Mouse (Mus musculus) lung, embryonic 14.5 days (tissue): Measurements from ENCODE around the gene Cyp2ab1. TPM values are rescaled to one million over a fixed set of nuclear protein-coding genes. Genes with fewer than 3 reads are reported as not detected.
"Not testable (repeated sequence)": the region's sequence is repeated elsewhere in the genome, so short reads cannot be mapped to it uniquely, and the experiment has no call there.

Experiments
- ATAC-seq: fragments of 200-750 bp; cut with Nextera tagmentation; 2 replicates; pipeline ENCODE4 v1.8.0; 2017; ENCODE audit warnings: mild to moderate bottlenecking, moderate TSS enrichment, moderate library complexity; ENCODE audit not compliant: insufficient read depth
- DNase-seq: peaks from one replicate; pipeline ENCODE4 v3.0.0-alpha.2; 2015
- H3K27ac ChIP-seq: fragments of 300-500 bp; sonication (generic); 2 replicates; pipeline ENCODE4 v1.5.1; 2014; ENCODE audit warnings: low read depth, mild to moderate bottlenecking, moderate library complexity
- H3K27me3 ChIP-seq: fragments of 300-500 bp; sonication (generic); 2 replicates; pipeline ENCODE4 v1.6.1; 2014; ENCODE audit warnings: low read length, control low read depth; ENCODE audit not compliant: insufficient read depth
- H3K36me3 ChIP-seq: fragments of 300-500 bp; sonication (generic); 2 replicates; pipeline ENCODE4 v1.6.1; 2014; ENCODE audit warnings: control low read depth; ENCODE audit not compliant: insufficient read depth
- H3K4me1 ChIP-seq: fragments of 300-500 bp; sonication (generic); 2 replicates; pipeline ENCODE4 v1.6.1; 2014; ENCODE audit warnings: antibody characterized with exemption, control low read depth; ENCODE audit not compliant: insufficient read depth
- H3K4me2 ChIP-seq: fragments of 300-500 bp; sonication (generic); 2 replicates; pipeline ENCODE4 v1.6.1; 2014; ENCODE audit warnings: mild to moderate bottlenecking
- H3K4me3 ChIP-seq: fragments of 300-500 bp; sonication (generic); 2 replicates; pipeline ENCODE4 v1.5.1; 2014; ENCODE audit warnings: low read depth, low read length
- H3K9ac ChIP-seq: fragments of 300-500 bp; sonication (generic); 2 replicates; pipeline ENCODE4 v1.6.1; 2014
- H3K9me3 ChIP-seq: fragments of 300-500 bp; sonication (generic); 2 replicates; pipeline ENCODE4 v1.6.1; 2016; ENCODE audit warnings: low read depth, low read length, control low read depth
- CTCF ChIP-seq: IDR thresholded peaks from 2 replicates; pipeline ENCODE4 v1.5.1; 2016; ENCODE audit warnings: antibody characterized with exemption, low read depth
- WGBS: fragments of 180-500 bp; shearing (Covaris S2); extraction: QIAGEN DNeasy Blood & Tissue Kit; methylation state at CpG from one replicate; pipeline ENCODE4 v1.1.7; 2014; 5-methylcytosine and 5-hydroxymethylcytosine counted together
- polyA plus RNA-seq: library from polyadenylated mRNA; unstranded; fragments of >200 nt; fragmentation: Nextera tagmentation; extraction: Ambion mirVana; gene quantifications from 2 replicates; pipeline ENCODE4 v1.2.1, GENCODE M21; 2014

Gene Cyp2ab1
- not detected in 2 replicates for polyA plus RNA-seq

GRCm38 (mm10) chr16:20325286-20325685 lies at the start of gene Cyp2ab1:
Gene Cyp2ab1 (minus strand): TSS chr16:20325404.
- no peak for ATAC-seq
- H3K9ac ChIP-seq = no peak within 1 kb of the TSS
- no peaks in the 10 kb centered on the region for H3K27me3 ChIP-seq
- no peak within 1 kb of the TSS for H3K4me2 ChIP-seq
- H3K9me3 ChIP-seq = no peaks in the 10 kb centered on the region
- DNase-seq = no peak
- no peak within 1 kb of the TSS for H3K27ac ChIP-seq
- H3K4me1 ChIP-seq = no peaks in the 10 kb centered on the region
- H3K36me3 ChIP-seq = 0 out of 2 replicates have a peak, but pooled peaks cover 8% of the 10 kb centered on the region
- no peak for TF ChIP-seq CTCF
- H3K4me3 ChIP-seq = no peak within 1 kb of the TSS
- WGBS = 59% methylated on average over 5 of the region's 5 CpGs

- DNase-seq = no peak
- ATAC-seq = no peak
- TF ChIP-seq CTCF = no peak
- Histone ChIP-seq H3K36me3 (peaks cover 65% of the 10 kb centered on the region), H3K4me3 (no peak overlapping the region), H3K27me3 (no peaks in the 10 kb centered on the region), H3K9ac (no peak overlapping the region), H3K9me3 (no peaks in the 10 kb centered on the region), H3K4me1 (no peaks in the 10 kb centered on the region), H3K4me2 (no peak overlapping the region), H3K27ac (no peak overlapping the region)
- WGBS = 56% methylated on average over 4 of the region's 4 CpGs
Measured at GRCm38 (mm10) chr16:20371731-20372130, 46.5 kb upstream of the Cyp2ab1 start.

- no peaks in the 10 kb centered on the region for H3K4me1 ChIP-seq
- peaks cover 71% of the 10 kb centered on the region for H3K36me3 ChIP-seq
- no peak for DNase-seq
- no peaks in the 10 kb centered on the region for H3K27me3 ChIP-seq
- H3K9me3 ChIP-seq = no peaks in the 10 kb centered on the region
- 85% methylated on average over 9 of the region's 9 CpGs for WGBS
- no peak overlapping the region for H3K27ac ChIP-seq
- H3K9ac ChIP-seq = no peak overlapping the region
- H3K4me2 ChIP-seq = no peak overlapping the region
- H3K4me3 ChIP-seq = no peak overlapping the region
- TF ChIP-seq CTCF = no peak
- ATAC-seq = no peak
Measured at GRCm38 (mm10) chr16:20368221-20368620, 43.0 kb upstream of the Cyp2ab1 start.

- Histone ChIP-seq H3K36me3 (peaks cover 78% of the 10 kb centered on the region), H3K4me3 (no peak overlapping the region), H3K27me3 (no peaks in the 10 kb centered on the region), H3K4me1 (no peaks in the 10 kb centered on the region), H3K27ac (no peak overlapping the region), H3K4me2 (no peak overlapping the region), H3K9ac (no peak overlapping the region), H3K9me3 (no peaks in the 10 kb centered on the region)
- DNase-seq (no peak), ATAC-seq (no peak)
- 90% methylated on average over 11 of the region's 11 CpGs for WGBS
- TF ChIP-seq CTCF = no peak
Measured at GRCm38 (mm10) chr16:20362121-20362520, 36.9 kb upstream of the Cyp2ab1 start.

- H3K9ac ChIP-seq, H3K27me3 ChIP-seq, H3K4me1 ChIP-seq, H3K4me2 ChIP-seq, DNase-seq, H3K9me3 ChIP-seq, ATAC-seq, H3K27ac ChIP-seq, H3K4me3 ChIP-seq: not testable (repeated sequence)
- WGBS = 93% methylated on average over 3 of the region's 3 CpGs
- H3K36me3 ChIP-seq = peaks cover 77% of the 10 kb centered on the region
Measured at GRCm38 (mm10) chr16:20361496-20361895, 36.3 kb upstream of the Cyp2ab1 start.

- H3K4me1 ChIP-seq = no peaks in the 10 kb centered on the region
- peaks cover 79% of the 10 kb centered on the region for H3K36me3 ChIP-seq
- no peak overlapping the region for H3K27ac ChIP-seq
- H3K27me3 ChIP-seq = no peaks in the 10 kb centered on the region
- no peak overlapping the region for H3K4me3 ChIP-seq
- no peak overlapping the region for H3K4me2 ChIP-seq
- 86% methylated on average over 9 of the region's 9 CpGs for WGBS
- no peak for ATAC-seq
- H3K9me3 ChIP-seq = no peaks in the 10 kb centered on the region
- DNase-seq = no peak
- no peak for TF ChIP-seq CTCF
- no peak overlapping the region for H3K9ac ChIP-seq
Measured at GRCm38 (mm10) chr16:20359643-20360295, 34.6 kb upstream of the Cyp2ab1 start.

GRCm38 (mm10) chr16:20357837-20358236 lies 32.6 kb upstream of the Cyp2ab1 start:
- no peaks in the 10 kb centered on the region for H3K4me1 ChIP-seq
- DNase-seq = no peak
- no peak for ATAC-seq
- H3K4me2 ChIP-seq = no peak overlapping the region
- H3K27me3 ChIP-seq = no peaks in the 10 kb centered on the region
- no peaks in the 10 kb centered on the region for H3K9me3 ChIP-seq
- H3K36me3 ChIP-seq = peaks cover 62% of the 10 kb centered on the region
- TF ChIP-seq CTCF = no peak
- H3K27ac ChIP-seq = no peak overlapping the region
- no peak overlapping the region for H3K9ac ChIP-seq
- H3K4me3 ChIP-seq = no peak overlapping the region
- 91% methylated on average over 5 of the region's 5 CpGs for WGBS

- no peak overlapping the region for H3K4me3 ChIP-seq
- TF ChIP-seq CTCF = no peak
- DNase-seq = no peak
- H3K9ac ChIP-seq = no peak overlapping the region
- no peaks in the 10 kb centered on the region for H3K4me1 ChIP-seq
- 82% methylated on average over 2 of the region's 2 CpGs for WGBS
- no peak overlapping the region for H3K4me2 ChIP-seq
- ATAC-seq = no peak
- peaks cover 47% of the 10 kb centered on the region; the same call in 1 of the 2 replicates for H3K36me3 ChIP-seq
- H3K27me3 ChIP-seq = no peaks in the 10 kb centered on the region
- no peaks in the 10 kb centered on the region for H3K9me3 ChIP-seq
- no peak overlapping the region for H3K27ac ChIP-seq
Measured at GRCm38 (mm10) chr16:20354762-20355161, 29.6 kb upstream of the Cyp2ab1 start.
